Mouse (Mus musculus) megakaryocyte, adult 5-6 weeks (primary cell): ENCODE results near the gene Cyp1a2. TPM values are rescaled to one million over a fixed set of nuclear protein-coding genes. Genes with fewer than 3 reads are reported as not detected.
A peak's percentile ranks its signal among the peaks of the same experiment; 100 is the strongest.

Experiments
- ATAC-seq: 2 replicates; pipeline ENCODE4 v1.8.0; 2016; ENCODE audit warnings: mild to moderate bottlenecking, inconsistent platforms; ENCODE audit not compliant: poor library complexity, severe bottlenecking
- total RNA-seq, 2 experiments: library from RNA; stranded (forward) in 1 of 2; stranded (reverse) in 1 of 2; fragments of 153-499, 151-499 nt in 1 of 2; fragments of 221-1000, 200-1000 nt in 1 of 2; gene quantifications; 2 replicates each; pipeline versions ENCODE4 v1.2.3 to v1.2.4; 2015 to 2017

The Cyp1a2 gene
- total RNA-seq, 2 experiments from 2014 or later: not detected

DNA sequence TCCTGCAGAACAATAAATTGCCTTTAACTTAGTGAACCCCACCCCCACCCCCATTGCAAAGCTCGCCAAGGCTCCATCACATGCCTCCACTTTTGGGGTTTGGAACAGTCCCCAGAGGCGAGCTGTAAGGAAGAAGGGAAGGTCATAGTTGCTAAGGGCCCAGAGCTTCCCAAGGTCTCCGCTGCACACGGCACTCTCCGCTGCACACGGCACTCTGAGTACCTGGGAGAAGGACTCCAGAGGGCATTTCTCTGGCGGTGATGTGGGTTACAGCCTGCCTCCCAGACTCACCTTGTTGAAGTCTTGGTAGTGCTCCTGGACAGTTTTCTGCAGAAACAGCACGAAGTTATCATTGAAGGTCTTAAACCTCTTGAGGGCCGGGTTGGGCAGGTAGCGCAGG is 2.1 kb downstream of the Cyp1a2 start:
- ATAC-seq: no peak

DNA sequence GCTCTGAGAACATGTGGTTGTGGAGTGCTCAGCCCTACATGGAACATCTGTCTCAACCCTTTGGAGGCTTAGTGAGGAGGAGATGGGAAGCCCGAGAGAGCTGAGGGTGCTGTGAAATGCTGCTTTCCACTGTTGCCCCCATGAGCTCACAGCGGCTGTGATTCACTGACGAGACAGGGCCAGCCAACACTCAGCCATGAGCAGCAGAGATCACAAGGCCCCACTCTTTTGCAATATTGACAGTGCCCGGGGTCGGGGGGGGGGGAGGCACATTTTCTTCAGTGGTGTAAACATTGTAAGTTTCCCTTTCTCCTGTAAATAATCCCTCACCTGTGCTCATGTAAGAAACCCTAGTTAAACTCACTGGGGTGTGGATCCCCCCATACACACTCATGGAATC is 12.0 kb downstream of the Cyp1a2 start:
- ATAC-seq: no peak

GRCm38 (mm10) chr9:57671037-57671436 is 12.5 kb downstream of the Cyp1a2 start:
- no peak for ATAC-seq

GRCm38 (mm10) chr9:57669566-57669965 is 13.9 kb downstream of the Cyp1a2 start:
- ATAC-seq: no peak

- ATAC-seq: no peak
Measured at GRCm38 (mm10) chr9:57668277-57668676, 15.2 kb downstream of the Cyp1a2 start.

- no peak for ATAC-seq
Measured at GRCm38 (mm10) chr9:57667817-57668216, 15.7 kb downstream of the Cyp1a2 start.

GRCm38 (mm10) chr9:57667136-57667535 is 16.4 kb downstream of the Cyp1a2 start:
- no peak for ATAC-seq

GRCm38 (mm10) chr9:57666536-57666935 is 17.0 kb downstream of the Cyp1a2 start:
- ATAC-seq: no peak

DNA sequence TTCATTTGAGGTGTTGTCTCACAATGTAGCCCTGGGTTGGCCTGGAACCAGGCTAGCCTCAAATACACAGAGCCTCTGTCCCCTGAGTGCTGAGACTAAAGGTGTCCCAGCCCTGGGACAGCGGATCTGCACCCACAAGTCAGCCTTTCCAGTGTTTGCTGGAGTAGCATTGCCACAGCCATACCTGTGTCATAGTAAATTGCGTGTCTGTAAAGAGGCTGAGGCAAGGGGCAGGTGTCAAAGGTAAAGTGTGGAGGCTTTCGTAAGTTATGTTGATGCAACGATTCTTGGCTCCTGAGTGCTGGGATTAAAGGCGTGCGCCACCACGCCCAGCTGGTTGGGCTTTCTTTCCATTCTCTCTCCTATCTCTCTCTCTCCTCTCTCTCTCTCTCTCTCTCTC is 18.9 kb downstream of the Cyp1a2 start:
- no peak for ATAC-seq

GRCm38 (mm10) chr9:57661552-57661951 is 22.0 kb downstream of the Cyp1a2 start:
- ATAC-seq: no peak

GRCm38 (mm10) chr9:57660501-57660900 is 23.0 kb downstream of the Cyp1a2 start:
- ATAC-seq: no peak

DNA sequence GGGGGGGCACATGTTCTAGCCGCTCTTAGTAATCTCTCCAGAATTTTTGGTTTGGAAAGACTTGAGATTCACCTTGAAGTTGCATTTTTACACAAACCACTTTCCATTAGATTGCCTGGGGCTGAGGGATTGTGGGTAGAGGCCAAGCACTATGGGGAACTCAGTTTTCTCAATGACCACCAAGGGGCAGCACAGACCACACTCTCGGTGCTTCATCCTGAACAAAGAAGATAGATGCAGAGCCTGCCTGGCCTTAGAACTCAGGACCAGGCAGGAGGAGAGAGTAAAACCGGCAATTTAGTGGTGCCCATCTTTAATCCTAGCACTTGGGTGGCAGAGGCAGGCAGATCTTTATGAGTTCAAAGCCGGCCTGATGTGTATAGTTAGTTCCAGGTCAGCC is 23.7 kb downstream of the Cyp1a2 start:
- ATAC-seq: peak; percentile 86

GRCm38 (mm10) chr9:57658970-57659369 is 24.5 kb downstream of the Cyp1a2 start:
- no peak for ATAC-seq

- no peak for ATAC-seq
Measured at GRCm38 (mm10) chr9:57657843-57658242, 25.7 kb downstream of the Cyp1a2 start.

GRCm38 (mm10) chr9:57656631-57657350 is 26.7 kb downstream of the Cyp1a2 start:
- ATAC-seq: no peak

DNA sequence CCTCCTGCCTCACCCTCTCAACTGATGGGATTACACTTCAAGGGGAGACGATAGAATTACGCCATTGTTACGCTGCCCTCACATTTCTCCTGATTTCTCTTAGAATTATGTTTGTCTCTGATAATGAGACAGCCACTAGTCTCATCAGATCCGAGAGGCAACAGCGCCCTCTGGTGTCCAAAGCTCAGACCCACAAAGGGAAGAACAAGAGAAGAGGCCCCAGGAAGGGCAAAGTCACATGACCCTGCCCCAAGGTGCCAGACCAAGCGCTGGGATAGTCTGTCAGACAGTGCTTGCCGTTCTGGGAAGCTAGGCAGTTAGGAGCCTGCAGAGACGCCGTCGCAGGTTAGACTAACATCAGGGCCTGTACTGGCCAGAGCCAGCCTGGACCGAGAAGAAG is 27.8 kb downstream of the Cyp1a2 start:
- peak; percentile 77 for ATAC-seq

DNA sequence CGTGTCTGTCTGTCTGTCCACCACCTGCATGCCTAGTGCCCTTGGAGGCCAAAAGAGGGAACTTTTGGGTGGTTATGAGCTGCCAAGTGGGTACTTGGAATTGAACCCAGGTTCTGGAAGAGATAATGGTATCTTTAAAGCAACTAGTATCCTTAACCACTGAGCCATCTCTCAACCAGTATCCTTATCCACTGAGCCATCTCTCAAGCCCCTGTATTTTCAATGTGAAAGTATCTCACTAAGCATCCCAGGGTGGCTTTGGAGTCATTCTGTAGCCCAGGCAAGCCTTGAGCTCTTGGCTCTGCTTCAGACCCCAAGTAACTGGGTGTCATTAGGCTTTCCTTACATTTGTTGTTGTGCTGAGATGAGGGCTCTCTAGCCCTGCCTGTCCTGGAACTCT is 28.5 kb downstream of the Cyp1a2 start:
- no peak for ATAC-seq

DNA sequence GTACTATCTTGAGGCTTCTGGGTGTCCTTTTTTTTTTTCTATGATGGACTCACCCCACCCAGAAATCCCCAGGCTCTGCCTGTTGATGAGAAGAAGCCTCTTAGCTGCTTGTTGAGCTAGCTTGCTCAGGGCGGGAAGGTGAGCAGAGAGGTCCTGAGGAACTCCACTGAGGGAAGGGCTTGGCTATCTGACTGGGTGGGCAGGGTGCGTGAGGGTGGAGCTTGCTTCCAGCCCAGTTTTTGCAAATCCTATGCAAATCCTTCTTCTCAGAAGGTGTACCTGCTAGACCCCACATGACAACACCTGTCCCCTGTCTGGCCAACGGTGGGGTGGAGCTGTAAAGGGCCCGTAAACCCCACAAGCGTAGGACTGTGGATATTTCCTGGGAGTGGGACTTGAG is 30.2 kb downstream of the Cyp1a2 start, which contains the start of gene Csk:
Gene Csk (minus strand): TSS at position 349 of the 400 bp plus-strand sequence.
- ATAC-seq: no peak

GRCm38 (mm10) chr9:57652855-57653254 is 30.6 kb downstream of the Cyp1a2 start:
- ATAC-seq: no peak

DNA sequence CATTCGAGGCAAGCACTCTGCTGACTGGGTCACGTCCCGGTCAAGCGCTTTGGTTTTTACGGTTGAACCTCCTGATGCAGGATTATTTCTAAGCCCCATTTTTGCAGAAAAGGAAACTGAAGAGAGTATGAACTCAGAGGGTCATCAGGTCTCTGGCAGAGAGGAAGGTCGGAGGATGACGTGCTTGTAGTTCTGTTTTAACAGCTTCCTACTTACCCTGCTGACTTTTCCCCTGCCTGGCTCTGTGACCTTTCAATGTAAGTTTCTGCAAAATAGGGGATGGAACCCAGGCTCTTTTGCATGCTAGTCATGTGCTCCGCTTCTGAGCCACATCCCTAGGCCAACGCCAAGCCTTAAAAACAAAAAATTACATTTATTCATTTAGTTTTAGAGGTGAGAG is 31.2 kb downstream of the Cyp1a2 start:
- ATAC-seq: peak; percentile 17

DNA sequence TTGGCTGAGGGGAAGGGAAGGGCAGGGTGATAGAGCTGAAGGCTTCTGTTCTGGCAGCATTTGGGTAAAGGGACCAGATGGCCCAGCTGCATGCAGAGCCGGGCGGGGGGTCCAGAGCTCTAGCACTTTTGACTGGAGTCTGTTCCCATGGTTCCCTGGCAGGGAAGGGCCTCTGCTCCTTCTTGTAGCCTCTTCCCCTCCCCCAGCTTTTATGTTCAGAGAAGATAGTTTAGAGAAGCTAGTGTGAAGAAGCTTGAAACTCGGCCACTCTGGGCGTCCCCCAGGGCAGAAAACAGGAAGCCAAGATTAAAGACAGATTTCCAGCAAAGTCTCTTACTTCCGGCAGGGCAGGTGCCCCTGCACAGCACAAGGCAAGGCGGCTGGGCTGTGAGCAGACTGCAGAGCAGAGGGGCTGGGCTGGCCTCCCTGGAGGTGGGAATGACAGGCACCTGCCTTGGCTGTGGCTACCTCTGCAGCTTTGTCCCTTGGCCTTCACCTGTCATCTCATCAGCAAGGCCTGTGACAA is 32.7 kb downstream of the Cyp1a2 start:
- ATAC-seq: peak; percentile 54

DNA sequence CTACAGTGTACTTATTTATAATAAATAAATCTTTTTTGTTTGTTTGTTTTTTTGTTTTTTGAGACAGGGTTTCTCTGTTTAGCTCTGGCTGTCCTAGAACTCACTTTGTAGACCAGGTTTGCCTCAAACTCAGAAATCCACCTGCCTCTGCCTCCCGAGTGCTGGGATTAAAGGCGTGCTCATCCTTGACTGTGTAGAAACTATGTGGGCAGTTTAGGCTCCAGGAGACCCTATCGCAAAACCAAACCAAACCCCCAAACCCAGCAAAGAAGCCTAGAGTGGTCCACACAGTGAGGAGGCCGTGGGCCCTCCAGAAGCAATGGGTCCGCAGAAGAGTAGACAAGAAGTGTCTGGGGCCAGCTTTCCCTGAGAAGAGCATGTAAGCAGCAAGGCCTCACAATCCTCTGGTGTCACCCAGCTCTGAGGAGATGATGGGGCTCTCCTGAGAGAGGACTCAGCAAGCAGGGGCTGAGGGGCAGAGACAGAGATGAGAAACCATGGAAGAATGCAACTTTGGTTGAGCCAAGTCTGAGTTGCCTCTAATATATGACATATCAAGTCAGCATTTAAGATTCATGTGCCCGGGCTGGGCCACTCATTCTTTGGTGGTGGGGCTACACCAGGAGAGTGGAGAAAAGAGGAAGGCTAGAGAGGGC is 33.2 kb downstream of the Cyp1a2 start:
- no peak; the same call in 1 of the 2 replicates for ATAC-seq
